Mouse (Mus musculus): ENCODE measurements around the gene Rpp40. TPM values are rescaled to one million over a fixed set of nuclear protein-coding genes. Genes with fewer than 3 reads are reported as not detected.

Rpp40 gene
- polyA plus RNA-seq (2015; fragmentation: Nextera tagmentation; extraction: Ambion mirVana), result 7.9 and 12.0 TPM in 2 replicates

GRCm38 (mm10) chr13:35905879-35906481, at the start of gene Rpp40:
Gene Rpp40, minus strand, starts transcription at chr13:35906359.
- Histone ChIP-seq H3K4me1 (peaks cover 2% of the 10 kb centered on the region; the same call in 1 of the 2 replicates), H3K36me3 (no peaks in the 10 kb centered on the region), H3K9ac (replicated peaks) (peak within 1 kb of the TSS; percentile 59), H3K27ac (replicated peaks) (peak within 1 kb of the TSS; percentile 66; the same call in 1 of the 2 replicates), H3K27me3 (replicated peaks) (no peaks in the 10 kb centered on the region), H3K9me3 (replicated peaks) (no peaks in the 10 kb centered on the region), H3K4me2 (peak within 1 kb of the TSS; percentile 75), H3K4me3 (replicated peaks) (peak within 1 kb of the TSS; percentile 81)
- WGBS, result under 1% methylated on average over 35 of the region's 35 CpGs
- peak; percentile 100 for ATAC-seq (ENCODE audit: low FRiP score)

GRCm38 (mm10) chr13:35949814-35950455, 43.8 kb upstream of the Rpp40 start:
- no peak overlapping the region for H3K4me2 ChIP-seq

GRCm38 (mm10) chr13:35947354-35948000, 41.3 kb upstream of the Rpp40 start:
- peak; percentile 74 for ATAC-seq (ENCODE audit: low FRiP score)
- Histone ChIP-seq H3K27me3 (replicated peaks) (0 out of 2 replicates have a peak, but pooled peaks cover 3% of the 10 kb centered on the region), H3K4me3 (replicated peaks) (no peak overlapping the region), H3K27ac (replicated peaks) (no peak overlapping the region), H3K9me3 (replicated peaks) (no peaks in the 10 kb centered on the region), H3K4me2 (no peak overlapping the region), H3K4me1 (no peaks in the 10 kb centered on the region), H3K9ac (replicated peaks) (no peak overlapping the region), H3K36me3 (no peaks in the 10 kb centered on the region)
- WGBS, result 22% methylated on average over 14 of the region's 14 CpGs

More at GRCm38 (mm10) chr13:35949814-35950455, 43.8 kb upstream of the Rpp40 start:
- H3K36me3 ChIP-seq, result no peaks in the 10 kb centered on the region
- H3K9ac ChIP-seq (replicated peaks), result no peak overlapping the region
- ATAC-seq (ENCODE audit: low FRiP score), result no peak
- H3K4me3 ChIP-seq (replicated peaks), result no peak overlapping the region
- no peak overlapping the region for H3K27ac ChIP-seq (replicated peaks)
- WGBS, result 84% methylated on average over 17 of the region's 17 CpGs
- no peaks in the 10 kb centered on the region for H3K4me1 ChIP-seq
- no peaks in the 10 kb centered on the region for H3K9me3 ChIP-seq (replicated peaks)
- 0 out of 2 replicates have a peak, but pooled peaks cover 3% of the 10 kb centered on the region for H3K27me3 ChIP-seq (replicated peaks)

- peak; percentile 51; the same call in 1 of the 2 replicates for ATAC-seq (ENCODE audit: low FRiP score)
- H3K9me3 ChIP-seq (replicated peaks), result no peaks in the 10 kb centered on the region
- no peaks in the 10 kb centered on the region for H3K4me1 ChIP-seq
- H3K4me3 ChIP-seq (replicated peaks), result no peak overlapping the region
- WGBS, result 69% methylated on average over 20 of the region's 20 CpGs
- no peak overlapping the region for H3K9ac ChIP-seq (replicated peaks)
- H3K27ac ChIP-seq (replicated peaks), result no peak overlapping the region
- 0 out of 2 replicates have a peak, but pooled peaks cover 3% of the 10 kb centered on the region for H3K27me3 ChIP-seq (replicated peaks)
- no peaks in the 10 kb centered on the region for H3K36me3 ChIP-seq
- no peak overlapping the region for H3K4me2 ChIP-seq
These were observed 40.6 kb upstream of the Rpp40 start for GRCm38 (mm10) chr13:35946659-35947353.

GRCm38 (mm10) chr13:35940934-35941333, 34.8 kb upstream of the Rpp40 start:
- no peak for ATAC-seq (ENCODE audit: low FRiP score)
- Histone ChIP-seq H3K27ac (replicated peaks) (no peak overlapping the region), H3K4me1 (no peaks in the 10 kb centered on the region), H3K27me3 (replicated peaks) (no peaks in the 10 kb centered on the region), H3K36me3 (no peaks in the 10 kb centered on the region), H3K9ac (replicated peaks) (no peak overlapping the region), H3K4me3 (replicated peaks) (no peak overlapping the region), H3K4me2 (no peak overlapping the region), H3K9me3 (replicated peaks) (no peaks in the 10 kb centered on the region)
- 91% methylated on average over 5 of the region's 5 CpGs for WGBS

- 72% methylated on average over 18 of the region's 18 CpGs for WGBS
- no peaks in the 10 kb centered on the region for H3K9me3 ChIP-seq (replicated peaks)
- no peak overlapping the region for H3K9ac ChIP-seq (replicated peaks)
- no peaks in the 10 kb centered on the region for H3K4me1 ChIP-seq
- H3K27ac ChIP-seq (replicated peaks), result no peak overlapping the region
- no peak for ATAC-seq (ENCODE audit: low FRiP score)
- H3K4me3 ChIP-seq (replicated peaks), result no peak overlapping the region
- H3K36me3 ChIP-seq, result no peaks in the 10 kb centered on the region
- no peaks in the 10 kb centered on the region for H3K27me3 ChIP-seq (replicated peaks)
- H3K4me2 ChIP-seq, result no peak overlapping the region
These were observed 33.9 kb upstream of the Rpp40 start for GRCm38 (mm10) chr13:35939871-35940665.

GRCm38 (mm10) chr13:35937991-35938390, 31.8 kb upstream of the Rpp40 start:
- no peaks in the 10 kb centered on the region for H3K36me3 ChIP-seq
- no peaks in the 10 kb centered on the region for H3K9me3 ChIP-seq (replicated peaks)
- no peak overlapping the region for H3K9ac ChIP-seq (replicated peaks)
- H3K27ac ChIP-seq (replicated peaks), result no peak overlapping the region
- H3K4me1 ChIP-seq, result no peaks in the 10 kb centered on the region
- no peaks in the 10 kb centered on the region for H3K27me3 ChIP-seq (replicated peaks)
- H3K4me2 ChIP-seq, result no peak overlapping the region
- no peak overlapping the region for H3K4me3 ChIP-seq (replicated peaks)
- ATAC-seq (ENCODE audit: low FRiP score), result no peak
- 78% methylated on average over 2 of the region's 2 CpGs for whole genome bisulfite sequencing

GRCm38 (mm10) chr13:35911476-35911875, 5.3 kb upstream of the Rpp40 start:
- no peak overlapping the region for H3K9ac ChIP-seq (replicated peaks)
- H3K4me3 ChIP-seq (replicated peaks), result no peak overlapping the region
- H3K36me3 ChIP-seq, result no peaks in the 10 kb centered on the region
- no peaks in the 10 kb centered on the region; the same call in 1 of the 2 replicates for H3K4me1 ChIP-seq
- no peaks in the 10 kb centered on the region for H3K27me3 ChIP-seq (replicated peaks)
- no peak overlapping the region for H3K4me2 ChIP-seq
- 88% methylated on average over 1 of the region's 1 CpGs for WGBS
- no peak overlapping the region for H3K27ac ChIP-seq (replicated peaks)
- no peaks in the 10 kb centered on the region for H3K9me3 ChIP-seq (replicated peaks)
- ATAC-seq (ENCODE audit: low FRiP score), result no peak

GRCm38 (mm10) chr13:35905378-35905777, 781 bp downstream of the Rpp40 start:
- H3K4me1 ChIP-seq, result peaks cover 2% of the 10 kb centered on the region; the same call in 1 of the 2 replicates
- peak overlapping the region; percentile 81 for H3K4me3 ChIP-seq (replicated peaks)
- no peak overlapping the region for H3K27ac ChIP-seq (replicated peaks)
- no peak for ATAC-seq (ENCODE audit: low FRiP score)
- 2% methylated on average over 13 of the region's 13 CpGs for WGBS
- H3K9me3 ChIP-seq (replicated peaks), result no peaks in the 10 kb centered on the region
- peak overlapping the region; percentile 59 for H3K9ac ChIP-seq (replicated peaks)
- H3K36me3 ChIP-seq, result no peaks in the 10 kb centered on the region
- H3K4me2 ChIP-seq, result peak overlapping the region; percentile 75
- H3K27me3 ChIP-seq (replicated peaks), result no peaks in the 10 kb centered on the region

- Histone ChIP-seq H3K9ac (replicated peaks) (no peak overlapping the region), H3K4me2 (no peak overlapping the region), H3K27me3 (replicated peaks) (no peaks in the 10 kb centered on the region), H3K36me3 (peaks cover 11% of the 10 kb centered on the region), H3K4me3 (replicated peaks) (no peak overlapping the region), H3K4me1 (no peaks in the 10 kb centered on the region), H3K9me3 (replicated peaks) (no peaks in the 10 kb centered on the region), H3K27ac (replicated peaks) (no peak overlapping the region)
- 97% methylated on average over 3 of the region's 3 CpGs for WGBS
- ATAC-seq (ENCODE audit: low FRiP score), result no peak
These were observed 13.3 kb downstream of the Rpp40 start for GRCm38 (mm10) chr13:35892866-35893265.

All from neural tube, embryonic 15.5 days (tissue).